Mouse (Mus musculus) heart, embryonic 10.5 days (tissue): ENCODE measurements around the gene Omd. TPM values are rescaled to one million over a fixed set of nuclear protein-coding genes. Genes with fewer than 3 reads are reported as not detected.
"Not testable (repeated sequence)": the region's sequence is repeated elsewhere in the genome, so short reads cannot be mapped to it uniquely, and the experiment has no call there.

ENCODE experiments used
- DNase-seq: peaks from one replicate; pipeline ENCODE4 v3.0.0-alpha.2; 2017; ENCODE audit warnings: low spot score
- H3K27ac ChIP-seq: fragments of 300-500 bp; sonication (generic); 2 replicates; pipeline ENCODE4 v1.5.1; 2016; ENCODE audit warnings: mild to moderate bottlenecking
- H3K27me3 ChIP-seq: fragments of 300-500 bp; sonication (generic); 2 replicates; pipeline ENCODE4 v1.6.1; 2016; ENCODE audit warnings: mild to moderate bottlenecking; ENCODE audit not compliant: poor library complexity, insufficient read depth, severe bottlenecking
- H3K36me3 ChIP-seq: fragments of 300-500 bp; sonication (generic); 2 replicates; pipeline ENCODE4 v1.6.1; 2016; ENCODE audit warnings: mild to moderate bottlenecking, moderate library complexity
- H3K4me1 ChIP-seq: fragments of 300-500 bp; sonication (generic); 2 replicates; pipeline ENCODE4 v1.6.1; 2016; ENCODE audit warnings: mild to moderate bottlenecking
- H3K4me3 ChIP-seq: fragments of 300-500 bp; sonication (generic); 2 replicates; pipeline ENCODE4 v1.5.1; 2016; ENCODE audit warnings: mild to moderate bottlenecking, moderate library complexity
- H3K9me3 ChIP-seq: fragments of 300-500 bp; sonication (generic); 2 replicates; pipeline ENCODE4 v1.6.1; 2016; ENCODE audit warnings: mild to moderate bottlenecking, moderate library complexity
- WGBS: fragments of 180-500 bp; shearing (Covaris S2); methylation state at CpG from one replicate; pipeline ENCODE4 v1.1.7; 2016; 5-methylcytosine and 5-hydroxymethylcytosine counted together
- polyA plus RNA-seq: library from polyadenylated mRNA; unstranded; fragments of >200 nt; fragmentation: Nextera tagmentation; extraction: Ambion mirVana; gene quantifications from 2 replicates; pipeline ENCODE4 v1.2.1, GENCODE M21; 2016

The Omd gene
- polyA plus RNA-seq, 1 experiment from 2014 or later, result 1.0 TPM

GRCm38 (mm10) chr13:49564347-49564746, 17.9 kb upstream of the Omd start:
- H3K27me3 ChIP-seq, result no peaks in the 10 kb centered on the region
- 75% methylated on average over 1 of the region's 1 CpGs for WGBS
- no peak overlapping the region for H3K4me3 ChIP-seq
- H3K36me3 ChIP-seq, result no peaks in the 10 kb centered on the region
- DNase-seq, result no peak
- no peaks in the 10 kb centered on the region for H3K9me3 ChIP-seq
- no peak overlapping the region for H3K27ac ChIP-seq
- no peaks in the 10 kb centered on the region for H3K4me1 ChIP-seq

DNA sequence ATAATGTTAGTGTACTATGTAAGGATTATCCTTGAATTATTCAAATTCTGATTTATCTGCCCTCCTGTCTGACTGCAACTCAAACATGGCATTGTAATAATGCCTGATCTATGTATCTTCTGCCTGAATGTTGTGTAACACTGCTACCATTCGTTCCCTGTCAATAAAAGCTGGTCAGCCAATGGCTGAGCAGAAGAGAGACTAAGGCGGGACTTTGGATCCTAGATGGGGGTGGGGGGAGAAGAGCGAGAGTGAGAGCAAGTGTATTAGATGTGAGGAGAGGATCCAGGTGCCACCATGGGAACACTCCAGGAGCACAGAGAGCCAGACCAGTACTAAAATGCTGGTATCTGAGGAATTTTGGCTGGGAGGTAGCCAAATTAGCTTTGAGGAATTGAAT, 11.9 kb upstream of the Omd start:
- 73% methylated on average over 3 of the region's 3 CpGs for WGBS
- H3K4me3 ChIP-seq, result no peak overlapping the region
- no peaks in the 10 kb centered on the region for H3K36me3 ChIP-seq
- H3K27me3 ChIP-seq, result no peaks in the 10 kb centered on the region
- H3K4me1 ChIP-seq, result no peaks in the 10 kb centered on the region
- H3K9me3 ChIP-seq, result no peaks in the 10 kb centered on the region
- no peak overlapping the region for H3K27ac ChIP-seq
- DNase-seq, result no peak

DNA sequence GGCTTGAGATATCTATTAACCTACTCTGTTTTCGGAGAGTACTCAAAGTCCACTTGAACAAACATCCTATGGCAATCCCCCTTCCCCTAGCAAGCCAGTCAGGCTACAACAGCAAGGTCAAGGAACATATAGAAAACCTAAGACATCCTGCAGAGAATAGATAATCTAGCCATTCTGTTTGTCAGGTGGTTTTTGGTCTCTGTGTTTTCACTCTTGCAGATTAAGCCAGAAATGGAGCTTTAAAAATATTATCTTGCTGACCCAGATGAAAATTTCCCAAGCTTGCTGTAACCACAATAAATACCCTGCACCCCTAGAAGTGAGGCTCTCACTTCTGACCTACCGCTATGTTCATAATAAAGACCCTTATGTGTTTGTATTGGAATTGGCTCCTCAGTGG, 10.8 kb upstream of the Omd start:
- Histone ChIP-seq H3K9me3 (no peaks in the 10 kb centered on the region), H3K27me3 (no peaks in the 10 kb centered on the region), H3K4me1 (no peaks in the 10 kb centered on the region), H3K4me3 (no peak overlapping the region), H3K27ac (no peak overlapping the region), H3K36me3 (no peaks in the 10 kb centered on the region)
- WGBS, result 67% methylated on average over 2 of the region's 2 CpGs
- no peak for DNase-seq

DNA sequence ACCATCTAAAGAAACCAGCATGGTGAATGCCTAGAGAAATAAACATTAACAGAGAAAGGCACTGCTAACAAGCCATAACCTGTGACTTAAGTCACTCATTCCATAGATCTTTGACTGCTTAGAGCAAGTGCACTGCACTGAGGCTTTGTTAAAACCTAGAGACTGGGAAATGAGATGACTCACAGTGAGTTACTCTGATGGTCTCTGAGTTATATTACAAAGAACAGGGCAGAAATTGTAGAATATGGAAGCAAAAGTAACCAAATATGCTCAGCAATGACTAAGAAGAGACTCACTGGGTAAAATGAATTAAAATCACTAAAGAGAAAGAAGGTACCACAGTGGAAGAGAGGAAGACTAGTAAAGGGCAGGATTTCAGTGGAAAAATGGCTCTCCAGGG, 1.6 kb downstream of the Omd start:
- no peaks in the 10 kb centered on the region for H3K4me1 ChIP-seq
- H3K9me3 ChIP-seq, result no peaks in the 10 kb centered on the region
- no peak for DNase-seq
- no peaks in the 10 kb centered on the region for H3K36me3 ChIP-seq
- H3K27me3 ChIP-seq, result no peaks in the 10 kb centered on the region
- H3K27ac ChIP-seq, result no peak overlapping the region
- no peak overlapping the region for H3K4me3 ChIP-seq

DNA sequence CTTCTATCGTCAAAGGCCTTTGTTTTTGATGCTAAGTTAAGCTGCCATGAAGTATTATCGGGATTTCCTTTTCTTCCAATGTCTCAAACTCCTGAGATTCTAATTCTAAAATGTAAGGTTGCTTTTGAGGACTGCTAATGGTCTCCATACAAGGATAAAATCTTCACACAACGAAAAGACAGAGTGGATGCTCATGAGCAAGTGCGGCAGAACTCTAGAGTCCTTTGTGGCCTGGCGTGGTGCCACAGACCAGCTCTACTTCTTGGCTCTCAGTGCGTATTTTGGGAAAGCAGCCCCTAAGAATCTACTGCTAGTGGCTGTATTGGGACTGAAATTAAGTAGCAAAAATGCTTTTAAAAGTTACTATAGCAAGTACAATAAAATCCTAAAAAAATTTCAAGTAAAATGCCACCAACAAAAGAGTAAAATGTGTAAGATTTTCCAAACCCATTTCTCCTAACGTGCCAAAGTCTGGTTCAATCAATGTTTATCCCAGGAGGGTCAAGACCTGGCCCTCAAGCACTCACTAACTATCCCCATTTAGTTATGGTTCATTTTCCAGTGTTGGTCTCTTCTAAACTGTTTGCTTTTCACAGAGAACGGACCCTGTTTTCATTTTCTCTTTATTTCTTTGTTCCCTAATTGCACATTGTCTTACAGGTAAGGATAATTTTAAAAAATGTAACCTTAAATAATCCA, 2.2 kb downstream of the Omd start:
- Histone ChIP-seq H3K4me3 (no peak overlapping the region), H3K4me1 (no peaks in the 10 kb centered on the region), H3K9me3 (no peaks in the 10 kb centered on the region), H3K27me3 (no peaks in the 10 kb centered on the region), H3K36me3 (no peaks in the 10 kb centered on the region), H3K27ac (no peak overlapping the region)
- DNase-seq, result no peak
- 85% methylated on average over 8 of the region's 8 CpGs for WGBS

GRCm38 (mm10) chr13:49586062-49586461, 3.8 kb downstream of the Omd start:
- no peak overlapping the region for H3K27ac ChIP-seq
- 95% methylated on average over 6 of the region's 6 CpGs for WGBS

DNA sequence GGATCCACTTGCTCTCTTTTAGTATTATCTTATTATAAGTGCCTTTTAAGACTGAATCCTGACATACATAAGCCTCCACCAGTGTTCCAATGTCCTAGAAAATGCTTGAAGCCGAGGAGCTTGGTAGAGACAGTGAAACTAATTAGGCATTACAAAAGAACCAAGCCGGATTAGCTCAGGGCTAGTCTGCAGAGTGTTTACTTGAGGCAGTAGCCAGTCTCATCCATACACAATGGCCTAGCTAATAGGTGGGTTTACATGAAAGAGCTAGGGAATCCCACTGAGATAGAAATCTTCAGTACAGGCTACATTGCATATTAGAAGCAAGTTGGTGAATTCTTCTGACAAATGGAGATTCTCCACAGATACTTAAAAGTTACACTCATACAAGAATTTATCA, 20.3 kb downstream of the Omd start:
- 87% methylated on average over 2 of the region's 2 CpGs for WGBS
- H3K36me3 ChIP-seq, H3K27ac ChIP-seq, DNase-seq, H3K4me1 ChIP-seq, H3K9me3 ChIP-seq, H3K4me3 ChIP-seq, H3K27me3 ChIP-seq: not testable (repeated sequence)

More at GRCm38 (mm10) chr13:49586062-49586461, 3.8 kb downstream of the Omd start:
- Histone ChIP-seq H3K4me3 (no peak overlapping the region), H3K36me3 (no peaks in the 10 kb centered on the region), H3K27me3 (no peaks in the 10 kb centered on the region), H3K9me3 (no peaks in the 10 kb centered on the region), H3K4me1 (no peaks in the 10 kb centered on the region)
- DNase-seq, result no peak

DNA sequence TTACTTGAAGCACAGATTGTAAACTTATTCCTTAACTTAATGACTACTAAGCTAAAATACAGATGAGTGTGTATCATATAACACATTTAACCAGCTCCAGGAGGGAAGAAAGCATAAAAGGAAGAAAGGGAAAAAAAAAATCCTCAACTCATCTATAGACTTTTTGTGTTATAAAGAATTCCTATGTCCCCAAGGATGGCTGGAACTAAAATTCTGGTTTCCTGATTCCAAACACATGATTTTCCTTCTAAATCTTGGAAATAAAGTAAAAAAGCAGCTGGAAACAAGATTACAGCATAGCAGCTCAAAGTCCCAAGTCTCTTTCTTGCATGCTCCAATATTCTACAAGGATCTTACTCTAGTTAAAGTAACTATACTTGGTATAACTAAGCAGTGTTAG, 21.3 kb downstream of the Omd start:
- H3K27me3 ChIP-seq, result no peaks in the 10 kb centered on the region
- no peak overlapping the region for H3K4me3 ChIP-seq
- no peak for DNase-seq
- H3K27ac ChIP-seq, result no peak overlapping the region
- H3K36me3 ChIP-seq, result no peaks in the 10 kb centered on the region
- H3K9me3 ChIP-seq, result no peaks in the 10 kb centered on the region
- no peaks in the 10 kb centered on the region for H3K4me1 ChIP-seq

DNA sequence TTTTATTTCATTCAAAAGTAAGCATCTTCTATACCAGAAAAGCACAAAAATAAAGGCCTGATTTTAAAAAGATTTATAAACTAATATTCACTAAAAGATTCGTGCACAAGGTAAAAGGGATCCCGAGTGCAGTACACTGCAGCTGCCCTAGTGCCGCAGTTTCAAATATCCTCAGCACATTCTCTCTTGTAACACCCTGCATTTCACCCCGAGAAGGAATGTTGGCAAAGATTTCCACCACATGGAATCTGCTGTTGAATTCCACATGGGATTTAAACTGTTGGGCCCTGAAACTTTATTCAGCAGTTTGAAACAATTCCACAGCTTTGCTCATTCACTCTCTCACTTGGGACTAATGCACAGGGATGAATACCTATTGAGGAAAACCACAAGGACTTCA, 25.5 kb downstream of the Omd start, which contains the start of gene Ogn:
Gene Ogn, plus strand, starts transcription at position 333 of the 400 bp plus-strand sequence.
- no peak within 1 kb of the TSS for H3K4me3 ChIP-seq
- no peak within 1 kb of the TSS for H3K27ac ChIP-seq

DNA sequence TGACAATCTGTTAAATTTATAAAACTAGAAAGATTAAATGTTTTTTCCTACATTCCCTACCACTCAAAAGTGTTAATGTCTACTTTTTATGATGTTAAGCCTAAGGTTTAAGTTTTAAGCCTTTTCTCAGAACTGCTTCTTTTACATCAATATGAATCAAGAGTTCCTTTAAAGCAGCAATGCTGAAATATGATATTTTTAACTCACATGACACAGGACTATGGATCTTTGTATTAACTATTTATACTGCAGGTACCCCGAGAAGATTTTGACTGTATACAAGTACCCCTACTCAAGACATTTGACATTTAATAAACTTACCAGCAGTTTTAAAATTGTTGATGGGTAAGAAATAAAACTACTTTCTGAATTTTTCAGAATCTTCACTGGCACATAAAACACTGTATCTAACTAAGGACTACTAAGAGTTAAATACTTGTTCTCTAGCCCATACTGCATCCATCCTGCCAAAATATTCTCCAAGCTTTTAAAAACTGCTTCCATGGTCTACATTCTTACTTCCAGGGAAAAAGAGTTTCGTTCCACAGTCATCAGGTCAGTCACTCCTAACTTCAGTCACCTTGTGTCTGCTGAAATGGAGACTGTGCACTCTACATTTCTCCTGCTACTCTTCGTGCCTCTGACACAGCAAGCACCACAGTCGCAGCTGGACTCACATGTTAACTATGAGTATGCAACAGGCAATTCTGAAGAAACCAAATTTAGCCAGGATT, 26.5 kb downstream of the Omd start:
- WGBS, result 81% methylated on average over 4 of the region's 4 CpGs
- Histone ChIP-seq H3K9me3 (no peaks in the 10 kb centered on the region), H3K27ac (no peak overlapping the region), H3K4me3 (no peak overlapping the region), H3K4me1 (no peaks in the 10 kb centered on the region), H3K36me3 (no peaks in the 10 kb centered on the region), H3K27me3 (no peaks in the 10 kb centered on the region)
- DNase-seq, result no peak

More for the DNA sequence above, 25.5 kb downstream of the Omd start, which contains the start of gene Ogn:
- Histone ChIP-seq H3K27me3 (no peaks in the 10 kb centered on the region), H3K4me1 (no peaks in the 10 kb centered on the region), H3K36me3 (no peaks in the 10 kb centered on the region), H3K9me3 (no peaks in the 10 kb centered on the region)
- DNase-seq, result no peak
- WGBS, result 78% methylated on average over 4 of the region's 4 CpGs

- Histone ChIP-seq H3K4me1 (no peaks in the 10 kb centered on the region), H3K9me3 (no peaks in the 10 kb centered on the region), H3K36me3 (no peaks in the 10 kb centered on the region), H3K27ac (no peak overlapping the region), H3K27me3 (no peaks in the 10 kb centered on the region), H3K4me3 (no peak overlapping the region)
- DNase-seq, result no peak
- WGBS, result 81% methylated on average over 3 of the region's 3 CpGs
These were observed 34.8 kb downstream of the Omd start for GRCm38 (mm10) chr13:49617021-49617420.

DNA sequence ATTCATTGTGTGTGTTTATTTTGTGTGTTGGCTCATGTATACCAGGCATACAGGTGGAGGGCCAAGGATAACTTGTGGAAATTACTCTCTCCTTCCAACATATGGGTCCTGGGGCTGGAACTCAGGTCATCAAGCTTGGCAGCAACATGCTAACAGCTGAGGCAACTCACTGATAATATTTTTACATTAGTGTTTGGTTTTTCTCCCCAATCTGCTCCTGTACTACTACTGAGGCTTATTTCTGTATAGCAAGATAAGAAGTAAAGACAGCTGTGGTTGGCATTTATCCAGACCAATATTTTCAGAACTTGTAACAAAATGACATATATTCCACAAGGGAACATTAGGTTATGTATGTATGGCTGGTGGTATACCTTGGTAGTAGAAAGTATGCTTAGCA, 36.1 kb downstream of the Omd start:
- no peak for DNase-seq
- Histone ChIP-seq H3K4me3 (no peak overlapping the region), H3K36me3 (no peaks in the 10 kb centered on the region), H3K9me3 (no peaks in the 10 kb centered on the region), H3K27me3 (no peaks in the 10 kb centered on the region), H3K27ac (no peak overlapping the region), H3K4me1 (no peaks in the 10 kb centered on the region)

DNA sequence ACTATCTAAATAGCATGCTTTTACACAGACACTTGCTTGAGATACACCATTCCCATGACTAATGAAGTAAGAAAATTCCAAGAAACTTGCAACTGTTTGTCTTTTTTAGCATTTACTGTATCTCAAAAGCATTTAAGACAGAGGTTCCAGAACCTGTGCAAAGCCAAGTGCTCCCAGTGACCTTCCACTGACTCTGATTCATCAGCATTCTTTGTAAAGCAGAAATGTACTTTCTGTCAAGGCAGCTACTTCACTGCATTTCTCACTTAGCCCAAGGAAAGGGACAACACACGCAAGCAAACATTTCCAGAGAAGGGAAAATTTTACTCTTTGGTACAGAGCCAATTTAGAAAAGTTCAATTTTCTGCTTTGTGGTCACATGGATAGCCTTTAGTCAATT, 41.0 kb downstream of the Omd start:
- no peak for DNase-seq

DNA sequence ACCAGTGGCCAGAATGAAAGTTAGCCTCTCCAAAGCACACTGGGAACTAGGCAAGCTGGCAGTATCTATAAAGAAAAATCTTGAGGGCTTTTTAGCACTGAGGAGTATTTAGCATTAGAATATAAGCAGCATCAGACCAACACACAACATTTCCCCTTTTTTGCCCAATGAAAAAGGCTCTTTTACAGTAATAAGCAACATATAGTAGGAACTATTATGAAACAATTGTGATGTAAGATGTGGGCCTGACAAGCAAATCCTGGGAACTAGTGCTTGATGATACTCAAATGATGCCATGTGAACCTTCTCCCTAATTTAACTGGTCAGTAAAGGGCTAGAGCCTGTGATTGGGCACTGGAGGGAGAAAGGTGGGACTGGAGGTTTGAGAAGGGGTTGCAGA, 45.9 kb downstream of the Omd start:
- Histone ChIP-seq H3K4me1 (no peaks in the 10 kb centered on the region), H3K9me3 (no peaks in the 10 kb centered on the region), H3K4me3 (no peak overlapping the region), H3K36me3 (no peaks in the 10 kb centered on the region), H3K27ac (no peak overlapping the region), H3K27me3 (no peaks in the 10 kb centered on the region)
- no peak for DNase-seq

More for the DNA sequence above, 41.0 kb downstream of the Omd start:
- H3K4me1 ChIP-seq, result no peaks in the 10 kb centered on the region
- no peak overlapping the region for H3K27ac ChIP-seq
- no peaks in the 10 kb centered on the region for H3K27me3 ChIP-seq
- WGBS, result 91% methylated on average over 1 of the region's 1 CpGs
- no peaks in the 10 kb centered on the region for H3K9me3 ChIP-seq
- no peaks in the 10 kb centered on the region for H3K36me3 ChIP-seq
- H3K4me3 ChIP-seq, result no peak overlapping the region
